Mouse (Mus musculus) left cerebral cortex, adult 8-10 months (tissue): ENCODE data around the gene Arid3c. TPM values are rescaled to one million over a fixed set of nuclear protein-coding genes. Genes with fewer than 3 reads are reported as not detected.

Experiments
- DNase-seq, 2 experiments: peaks; one replicate each; pipeline ENCODE4 v3.0.0; 2022; ENCODE audit warnings: low spot score in 2 of 2
- total RNA-seq, 4 experiments: library from RNA; stranded (reverse); gene quantifications; 2 replicates each; pipeline ENCODE4 v1.2.4; 2022

Arid3c gene
- total RNA-seq, 4 experiments from 2014 or later, result 0.37 to 0.78 (median 0.54) TPM

DNA sequence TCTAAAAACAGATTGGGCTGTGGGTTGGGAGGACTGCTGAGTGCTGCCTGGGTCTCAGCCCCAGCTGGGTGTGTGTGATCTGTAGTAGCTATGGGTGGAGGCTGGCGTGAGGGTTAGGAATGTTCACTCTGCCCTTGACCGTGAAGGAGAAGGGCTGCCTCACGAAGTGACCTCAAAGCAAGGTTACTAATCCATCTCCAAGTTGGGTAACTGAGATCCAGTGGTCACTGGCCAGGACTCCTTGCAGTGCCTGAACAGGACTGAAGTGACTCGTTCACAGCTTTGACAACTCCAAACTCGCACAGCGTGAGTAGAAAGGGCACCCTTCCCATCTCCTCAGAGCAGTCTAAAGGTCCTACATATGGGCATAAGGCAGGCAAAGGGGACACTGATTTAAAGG lies 52.1 kb downstream of the Arid3c start:
- DNase-seq, result no peak

- no peak for DNase-seq
These were observed 53.8 kb downstream of the Arid3c start for GRCm38 (mm10) chr4:41677006-41677629.

GRCm38 (mm10) chr4:41676248-41677005 lies 54.5 kb downstream of the Arid3c start:
- no peak for DNase-seq

Other genes with a start within 250 kb of the Arid3c start
- 10 to 100 TPM; 20.9 to 26.5 (median 23.3) TPM for gene AI464131, start 228.1 kb downstream of the Arid3c start, total RNA-seq
- 1 to 10 TPM; 2.7 to 5.7 (median 4.3) TPM for gene 1110017D15Rik, start 213.8 kb downstream of the Arid3c start, total RNA-seq
- 100 to 1,000 TPM; 201 to 205 (median 202) TPM for gene Fam219a, start 161.6 kb downstream of the Arid3c start, total RNA-seq
- gene Dnaic1, start 161.4 kb downstream of the Arid3c start, total RNA-seq, result 10 to 100 TPM in 1 of 4 experiments, 1 to 10 TPM in 3; 7.7 to 11.7 (median 9.6) TPM
- 10 to 100 TPM; 55.3 to 62.7 (median 59.3) TPM for gene Enho, start 90.8 kb downstream of the Arid3c start, total RNA-seq
- 100 to 1,000 TPM in 3 of 4 experiments, 10 to 100 TPM in 1; 96.7 to 125 (median 111) TPM for gene Cntfr, start 34.1 kb downstream of the Arid3c start, total RNA-seq
- gene Il11ra1, start 31.2 kb downstream of the Arid3c start, total RNA-seq, result 10 to 100 TPM; 31.6 to 45.5 (median 38.1) TPM
- 10 to 100 TPM; 28.4 to 33.9 (median 30.0) TPM for gene Rpp25l, start 17.6 kb downstream of the Arid3c start, total RNA-seq
- gene Dctn3, start 8.0 kb downstream of the Arid3c start, total RNA-seq, result 100 to 1,000 TPM; 158 to 167 (median 165) TPM
- gene Galt, start 24.1 kb upstream of the Arid3c start, total RNA-seq, result 10 to 100 TPM; 71.9 to 85.1 (median 76.5) TPM
- gene Sigmar1, start 25.0 kb upstream of the Arid3c start, total RNA-seq, result 10 to 100 TPM; 49.7 to 59.2 (median 54.4) TPM
- gene Ccl27a, start 43.1 kb upstream of the Arid3c start, total RNA-seq, result 100 to 1,000 TPM; 189 to 252 (median 238) TPM
- gene Gm21541, start 172.5 kb upstream of the Arid3c start, total RNA-seq, result 1 to 10 TPM in 2 of 4 experiments, not detected in 2; 2.0 to 6.1 TPM
- gene Gm20878, start 210.4 kb upstream of the Arid3c start, total RNA-seq, result 10 to 100 TPM; 41.9 to 50.5 (median 45.2) TPM
- gene Fam205a4, start 234.9 kb upstream of the Arid3c start, total RNA-seq, result 1 to 10 TPM; 2.7 to 5.2 (median 4.8) TPM